Mouse (Mus musculus) liver, embryonic 14.5 days (tissue): ENCODE results near the gene Gm21738. TPM values are rescaled to one million over a fixed set of nuclear protein-coding genes. Genes with fewer than 3 reads are reported as not detected.
"Not testable (repeated sequence)": the region's sequence is repeated elsewhere in the genome, so short reads cannot be mapped to it uniquely, and the experiment has no call there.

Experiments
- ATAC-seq: fragments of 200-750 bp; cut with Nextera tagmentation; 2 replicates; pipeline ENCODE4 v1.8.0; 2017; ENCODE audit warnings: moderate number of reproducible peaks, mild to moderate bottlenecking, moderate library complexity; ENCODE audit not compliant: insufficient read depth
- DNase-seq, 3 experiments: peaks; one replicate each; pipeline ENCODE4 v3.0.0-alpha.2; 2012 to 2013; ENCODE audit warnings: low read depth in 3 of 3, low spot score in 3 of 3
- H3K27ac ChIP-seq: fragments of 300-500 bp; sonication (generic); 2 replicates; pipeline ENCODE4 v1.5.1; 2014; ENCODE audit warnings: moderate library complexity, mild to moderate bottlenecking, control low read depth, inconsistent platforms
- H3K27me3 ChIP-seq: fragments of 300-500 bp; sonication (generic); 2 replicates; pipeline ENCODE4 v1.6.1; 2014; ENCODE audit warnings: mild to moderate bottlenecking, low read length, moderate library complexity; ENCODE audit not compliant: control insufficient read depth, insufficient read depth
- H3K36me3 ChIP-seq: fragments of 300-500 bp; sonication (generic); replicated peaks from 2 replicates; pipeline ENCODE4 v1.6.1; 2014; ENCODE audit warnings: low read depth; ENCODE audit not compliant: control insufficient read depth, insufficient read depth
- H3K4me1 ChIP-seq, 2 experiments: fragments of 200-500 bp in 1 of 2; fragments of 300-500 bp in 1 of 2; sonication (generic) in 1 of 2; replicated peaks; 2 replicates each; pipeline ENCODE4 v1.6.1; 2012 to 2014; ENCODE audit warnings: antibody characterized with exemption in 1 of 2, inconsistent platforms in 1 of 2, low read length in 1 of 2; ENCODE audit not compliant: control insufficient read depth in 2 of 2, insufficient read depth in 2 of 2
- H3K4me2 ChIP-seq: fragments of 300-500 bp; sonication (generic); 2 replicates; pipeline ENCODE4 v1.6.1; 2014; ENCODE audit warnings: low read depth, mild to moderate bottlenecking, control low read depth, moderate library complexity
- H3K4me3 ChIP-seq, 2 experiments: fragments of 200-500 bp in 1 of 2; fragments of 300-500 bp in 1 of 2; sonication (generic) in 1 of 2; 2 replicates each; pipeline ENCODE4 v1.5.1; 2012 to 2014; ENCODE audit warnings: low read depth in 2 of 2, low read length in 2 of 2, mild to moderate bottlenecking in 2 of 2, control low read depth in 1 of 2, inconsistent platforms in 1 of 2, moderate library complexity in 1 of 2; ENCODE audit not compliant: insufficient read depth in 1 of 2
- H3K9ac ChIP-seq: fragments of 300-500 bp; sonication (generic); replicated peaks from 2 replicates; pipeline ENCODE4 v1.6.1; 2014; ENCODE audit warnings: mild to moderate bottlenecking, control low read depth, moderate library complexity
- H3K9me3 ChIP-seq: fragments of 300-500 bp; sonication (generic); 2 replicates; pipeline ENCODE4 v1.6.1; 2016; ENCODE audit warnings: low read length, mixed read lengths; ENCODE audit not compliant: control insufficient read depth
- WGBS: fragments of 180-500 bp; shearing (Covaris S2); extraction: QIAGEN DNeasy Blood & Tissue Kit; methylation state at CpG from one replicate; pipeline ENCODE4 v1.1.7; 2014; ENCODE audit not compliant: insufficient replicate concordance; 5-methylcytosine and 5-hydroxymethylcytosine counted together
- polyA plus RNA-seq, 2 experiments: library from polyadenylated mRNA; depleted of rRNA in 1 of 2; stranded (reverse) in 1 of 2; unstranded in 1 of 2; fragments of >200 nt; fragmentation: Nextera tagmentation in 1 of 2; extraction: Ambion mirVana in 1 of 2; gene quantifications; 2 replicates each; pipeline versions ENCODE4 v1.2.1 to v1.2.3; 2012 to 2014

Gm21738 gene
- polyA plus RNA-seq (2012; rRNA removed) (not detected in 2 replicates), polyA plus RNA-seq (2014; fragmentation: Nextera tagmentation; extraction: Ambion mirVana) (not detected in 2 replicates)

DNA sequence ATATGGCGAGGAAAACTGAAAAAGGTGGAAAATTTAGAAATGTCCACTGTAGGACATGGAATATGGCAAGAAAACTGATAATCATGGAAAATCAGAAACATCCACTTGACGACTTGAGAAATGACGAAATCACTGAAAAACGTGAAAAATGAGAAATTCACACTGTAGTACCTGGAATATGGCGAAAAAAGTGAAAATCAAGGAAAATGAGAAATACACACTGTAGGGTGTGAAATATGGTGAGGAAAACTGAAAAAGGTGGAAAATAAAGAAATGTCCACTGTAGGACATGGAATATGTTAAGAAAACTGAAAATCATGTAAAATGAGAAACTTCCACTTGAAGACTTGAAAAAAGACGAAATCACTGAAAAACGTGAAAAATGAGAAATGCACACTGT, at the start of gene Gm21738:
TSS of gene Gm21738 (minus strand) at position 101 of the 400 bp plus-strand sequence.
- not testable (repeated sequence) for H3K27ac ChIP-seq, H3K9me3 ChIP-seq, H3K4me2 ChIP-seq, H3K4me3 ChIP-seq, H3K27me3 ChIP-seq, H3K4me1 ChIP-seq, ATAC-seq, H3K36me3 ChIP-seq, DNase-seq, H3K9ac ChIP-seq
- 61% methylated on average over 7 of the region's 7 CpGs for WGBS

DNA sequence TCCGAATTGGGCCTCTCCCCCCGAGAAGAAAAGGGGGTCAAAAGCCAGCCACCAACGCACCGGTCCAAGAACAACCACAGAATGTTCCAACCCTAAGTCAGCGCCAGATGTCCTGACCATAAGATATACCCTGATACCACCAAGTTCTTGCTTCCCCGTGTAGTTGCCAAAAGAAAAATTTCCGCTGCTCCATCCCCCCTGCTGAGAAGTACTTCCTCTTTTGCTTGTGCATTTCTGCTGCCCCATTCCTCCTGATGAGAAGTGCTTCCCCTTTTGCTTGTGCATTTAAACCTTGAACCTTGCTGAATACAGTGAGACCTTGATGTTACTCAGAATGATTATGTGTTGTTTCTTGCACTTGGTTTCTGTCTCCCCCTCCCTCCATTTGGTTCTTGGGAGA, 35.0 kb downstream of the Gm21738 start:
- H3K9me3 ChIP-seq, H3K4me2 ChIP-seq, H3K9ac ChIP-seq, H3K36me3 ChIP-seq, H3K27me3 ChIP-seq, DNase-seq, H3K4me3 ChIP-seq, ATAC-seq, H3K4me1 ChIP-seq, H3K27ac ChIP-seq: not testable (repeated sequence)
- 59% methylated on average over 7 of the region's 7 CpGs for WGBS

Other genes starting within 250 kb of the Gm21738 start
- gene Gm2244, start 131.0 kb upstream of the Gm21738 start, polyA plus RNA-seq (2012; rRNA removed) = not detected in 2 replicates
- gene Gm2244, start 131.0 kb upstream of the Gm21738 start, polyA plus RNA-seq (2014; fragmentation: Nextera tagmentation; extraction: Ambion mirVana) = not detected in 2 replicates
- gene Gm2237, start 166.2 kb upstream of the Gm21738 start, polyA plus RNA-seq (2012; rRNA removed) = 0.16 and 0.18 TPM in 2 replicates
- gene Gm2237, start 166.2 kb upstream of the Gm21738 start, polyA plus RNA-seq (2014; fragmentation: Nextera tagmentation; extraction: Ambion mirVana) = 0.10 and 0.14 TPM in 2 replicates
- gene Gm5458, start 183.7 kb upstream of the Gm21738 start, polyA plus RNA-seq (2012; rRNA removed) = not detected in 2 replicates
- gene Gm5458, start 183.7 kb upstream of the Gm21738 start, polyA plus RNA-seq (2014; fragmentation: Nextera tagmentation; extraction: Ambion mirVana) = not detected in 2 replicates